Comparison of ENCODE assay signal across 16 mouse cellular contexts in the genomic region with DNA sequence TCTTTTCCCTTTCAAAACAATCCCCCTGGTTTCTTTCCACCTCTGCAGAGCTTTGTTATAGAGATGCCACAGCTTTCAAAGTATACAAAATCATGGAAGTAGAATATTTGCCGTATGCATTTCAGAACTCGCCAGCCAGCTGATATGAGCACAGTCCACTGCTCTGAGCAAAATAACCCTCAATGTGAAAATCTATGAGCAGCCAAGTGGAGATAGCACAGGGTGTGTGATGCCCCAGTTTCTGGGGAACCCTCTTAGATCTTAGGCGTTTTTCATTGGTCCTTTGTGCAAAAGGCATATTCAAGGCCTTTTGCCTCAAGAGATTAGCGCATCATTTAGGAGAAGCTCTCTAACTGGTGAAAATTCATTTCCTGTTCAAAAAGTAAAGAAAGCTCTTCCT.
"Had no signal": no experiment of that assay in that cellular context is flagged by ENCODE, and none has a peak within 500 bp of the region (broad histone marks: within the 10 kb centered on the region; RNA-seq: fewer than 3 reads in every experiment).

No protein-coding gene starts in this region.

- H3K36me3 ChIP-seq: neural tube, embryonic 13.5 days; neural tube, embryonic 15.5 days; stomach, embryonic 15.5 days had no signal

- H3K9me3 ChIP-seq: neural tube, embryonic 13.5 days; neural tube, embryonic 15.5 days; stomach, embryonic 15.5 days had no signal

- H3K27me3 ChIP-seq: neural tube, embryonic 13.5 days; neural tube, embryonic 15.5 days; stomach, embryonic 15.5 days had no signal

- DNase-seq: retina, postnatal 1 day; right cerebral cortex, adult 18-20 months; right cerebral cortex, postnatal 14 days; right cerebral cortex, postnatal 25 days; right cerebral cortex, postnatal 4 days; spleen, adult 18-20 months; thymus, adult 18-20 months; thymus, adult 2 months; thymus, postnatal 14 days; thymus, postnatal 25 days; thymus, postnatal 36 days; thymus, postnatal 4 days had no signal

- H3K4me3 ChIP-seq: neural tube, embryonic 13.5 days; neural tube, embryonic 15.5 days; stomach, embryonic 15.5 days had no signal

- H3K27ac ChIP-seq: neural tube, embryonic 13.5 days; neural tube, embryonic 15.5 days; stomach, embryonic 15.5 days; stomach, postnatal 0 days had no signal

- H3K4me1 ChIP-seq: neural tube, embryonic 13.5 days; neural tube, embryonic 15.5 days; stomach, embryonic 15.5 days had no signal
